Mouse (Mus musculus) cortical plate, adult 2 months (tissue): ENCODE measurements around the gene Sipa1l2.

ENCODE experiments used
- CTCF ChIP-seq: fragments of 200-500 bp; IDR thresholded peaks from 2 replicates; pipeline ENCODE4 v1.5.1; 2011; ENCODE audit warnings: mild to moderate bottlenecking, control low read depth, low read length; ENCODE audit not compliant: insufficient read depth; ENCODE audit errors: extremely low read depth
- POLR2A ChIP-seq: fragments of 200-500 bp; IDR thresholded peaks from 2 replicates; pipeline ENCODE4 v1.6.1; 2011; ENCODE audit warnings: mild to moderate bottlenecking, low read length, control low read depth; ENCODE audit not compliant: insufficient read depth; ENCODE audit errors: extremely low read depth

DNA sequence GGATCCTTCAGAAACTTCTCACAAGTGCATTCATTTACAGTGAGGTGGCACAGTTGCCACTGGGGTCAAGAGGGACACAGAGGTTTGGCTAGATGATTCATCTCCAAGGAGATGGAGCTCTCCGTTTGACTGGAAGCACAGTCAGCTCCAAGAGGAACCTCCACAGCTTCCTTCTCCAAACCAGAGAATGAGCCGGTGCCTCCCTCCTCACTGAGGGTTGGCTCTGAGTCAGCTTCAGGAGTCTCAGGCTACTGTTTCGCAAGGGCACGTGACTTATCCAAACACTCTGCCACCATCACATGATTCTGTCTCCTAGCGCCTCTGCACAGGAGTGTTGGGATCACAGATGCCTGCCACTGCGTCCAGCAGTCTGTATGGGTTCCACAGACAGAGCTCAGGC is 153.5 kb downstream of the Sipa1l2 start:
- TF ChIP-seq POLR2A = no peak
- no peak for TF ChIP-seq CTCF
